Mouse (Mus musculus) CD8-positive naive resting alpha-beta T cell, adult 2 months (primary cell): ENCODE results near the gene Cd86.

ENCODE experiments used
- DNase-seq, 2 experiments: peaks; one replicate each; pipeline ENCODE4 v3.0.0; 2022; ENCODE audit warnings: low read depth in 2 of 2, low spot score in 2 of 2

The Cd86 gene

GRCm38 (mm10) chr16:36661330-36661729 lies 4.6 kb downstream of the Cd86 start:
- no peak for DNase-seq

- DNase-seq = no peak
Measured at GRCm38 (mm10) chr16:36655910-36656309, 10.0 kb downstream of the Cd86 start.

GRCm38 (mm10) chr16:36655199-36655598 lies 10.7 kb downstream of the Cd86 start:
- no peak for DNase-seq

GRCm38 (mm10) chr16:36651174-36651766 lies 14.6 kb downstream of the Cd86 start:
- DNase-seq = no peak

- no peak for DNase-seq
Measured at GRCm38 (mm10) chr16:36650511-36650910, 15.4 kb downstream of the Cd86 start.

GRCm38 (mm10) chr16:36649304-36649703 lies 16.6 kb downstream of the Cd86 start:
- DNase-seq = no peak

- DNase-seq = no peak
Measured at GRCm38 (mm10) chr16:36645124-36645523, 20.8 kb downstream of the Cd86 start.

GRCm38 (mm10) chr16:36642696-36643046 lies 23.2 kb downstream of the Cd86 start:
- DNase-seq = no peak

- no peak for DNase-seq
Measured at GRCm38 (mm10) chr16:36641830-36642695, 23.8 kb downstream of the Cd86 start.

- no peak for DNase-seq
Measured at GRCm38 (mm10) chr16:36640993-36641392, 24.9 kb downstream of the Cd86 start.

- no peak for DNase-seq
Measured at GRCm38 (mm10) chr16:36639812-36640504, 25.9 kb downstream of the Cd86 start.

GRCm38 (mm10) chr16:36636800-36637199 lies 29.1 kb downstream of the Cd86 start:
- no peak for DNase-seq

GRCm38 (mm10) chr16:36634971-36635710 lies 30.7 kb downstream of the Cd86 start:
- DNase-seq = no peak

- no peak for DNase-seq
Measured at GRCm38 (mm10) chr16:36634421-36634820, 31.5 kb downstream of the Cd86 start.

GRCm38 (mm10) chr16:36632229-36632628 lies 33.7 kb downstream of the Cd86 start:
- no peak for DNase-seq

GRCm38 (mm10) chr16:36631607-36632006 lies 34.3 kb downstream of the Cd86 start:
- DNase-seq = no peak

GRCm38 (mm10) chr16:36627740-36628139 lies 38.1 kb downstream of the Cd86 start:
- no peak for DNase-seq

- no peak for DNase-seq
Measured at GRCm38 (mm10) chr16:36626567-36627197, 39.2 kb downstream of the Cd86 start.

GRCm38 (mm10) chr16:36625909-36626308 lies 40.0 kb downstream of the Cd86 start:
- no peak for DNase-seq

GRCm38 (mm10) chr16:36622320-36622719 lies 43.6 kb downstream of the Cd86 start:
- DNase-seq = no peak

- no peak for DNase-seq
Measured at GRCm38 (mm10) chr16:36621108-36621507, 44.8 kb downstream of the Cd86 start.
